In the genomic region with DNA sequence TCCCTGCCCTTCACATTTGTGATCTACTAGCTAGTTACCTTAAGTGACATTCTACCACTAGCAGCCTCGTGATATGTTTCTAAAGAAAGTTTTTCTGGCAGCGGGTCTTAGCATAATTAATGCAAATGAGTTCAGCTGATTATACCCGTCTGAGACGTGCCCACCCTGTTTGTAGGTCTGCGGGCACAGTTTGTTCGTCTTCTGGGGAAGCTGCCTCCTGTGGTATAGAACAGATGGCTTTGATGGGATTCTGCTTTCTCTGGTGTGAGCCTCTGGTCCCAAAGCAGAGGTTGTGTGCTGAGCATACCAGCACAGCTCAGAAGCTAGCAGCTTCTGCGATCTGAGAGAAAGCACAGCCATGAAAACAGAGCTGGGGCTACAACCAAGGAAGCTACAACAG, we compare ENCODE assay signal across 15 mouse cellular contexts.
DNase-seq lines count a peak whose midpoint lies in the region; ATAC-seq lines count a peak whose summit lies in the region.
"Had no signal": no experiment of that assay in that cellular context is flagged by ENCODE, and none has a peak within 500 bp of the region (broad histone marks: within the 10 kb centered on the region; RNA-seq: fewer than 3 reads in every experiment).

No protein-coding gene starts in this region.

- H3K27ac ChIP-seq in hindbrain, embryonic 15.5 days (replicated peaks), result no peak overlapping the region
- H3K27ac ChIP-seq in hindbrain, embryonic 12.5 days, result no peak overlapping the region
- no peak overlapping the region for H3K27ac ChIP-seq in midbrain, embryonic 16.5 days (ENCODE audit: low read length)
- no peak overlapping the region for H3K27ac ChIP-seq in midbrain, embryonic 15.5 days
- H3K27ac ChIP-seq in forebrain, embryonic 15.5 days (replicated peaks), result no peak overlapping the region
- H3K27ac ChIP-seq in neural tube, embryonic 15.5 days (replicated peaks), result no peak overlapping the region
- H3K27ac ChIP-seq: embryonic facial prominence, embryonic 12.5 days; heart, embryonic 13.5 days; limb, embryonic 15.5 days had no signal

- H3K4me1 ChIP-seq in hindbrain, embryonic 15.5 days (replicated peaks), result no peaks in the 10 kb centered on the region
- H3K4me1 ChIP-seq in hindbrain, embryonic 12.5 days, result no peaks in the 10 kb centered on the region
- H3K4me1 ChIP-seq in midbrain, embryonic 16.5 days (ENCODE audit: control insufficient read depth, insufficient read depth, low read length), result no peaks in the 10 kb centered on the region
- H3K4me1 ChIP-seq in midbrain, embryonic 15.5 days, result no peaks in the 10 kb centered on the region
- peaks cover 8% of the 10 kb centered on the region for H3K4me1 ChIP-seq in forebrain, embryonic 15.5 days
- H3K4me1 ChIP-seq in neural tube, embryonic 15.5 days, result no peaks in the 10 kb centered on the region
- H3K4me1 ChIP-seq: embryonic facial prominence, embryonic 12.5 days; limb, embryonic 15.5 days had no signal

- H3K4me2 ChIP-seq in hindbrain, embryonic 15.5 days, result no peak overlapping the region
- no peak overlapping the region for H3K4me2 ChIP-seq in hindbrain, embryonic 12.5 days (replicated peaks)
- H3K4me2 ChIP-seq in midbrain, embryonic 16.5 days (ENCODE audit: low read length), result no peak overlapping the region
- no peak overlapping the region for H3K4me2 ChIP-seq in midbrain, embryonic 15.5 days
- H3K4me2 ChIP-seq in forebrain, embryonic 15.5 days (replicated peaks), result no peak overlapping the region
- H3K4me2 ChIP-seq in neural tube, embryonic 15.5 days, result no peak overlapping the region
- H3K4me2 ChIP-seq: embryonic facial prominence, embryonic 12.5 days; heart, embryonic 13.5 days; limb, embryonic 15.5 days had no signal

- H3K9me3 ChIP-seq in hindbrain, embryonic 15.5 days, result no peaks in the 10 kb centered on the region
- H3K9me3 ChIP-seq in hindbrain, embryonic 12.5 days (replicated peaks), result no peaks in the 10 kb centered on the region
- no peaks in the 10 kb centered on the region for H3K9me3 ChIP-seq in midbrain, embryonic 16.5 days (replicated peaks; ENCODE audit: control insufficient read depth, low read length, poor library complexity, severe bottlenecking)
- no peaks in the 10 kb centered on the region for H3K9me3 ChIP-seq in midbrain, embryonic 15.5 days
- H3K9me3 ChIP-seq in forebrain, embryonic 15.5 days, result no peaks in the 10 kb centered on the region
- no peaks in the 10 kb centered on the region for H3K9me3 ChIP-seq in neural tube, embryonic 15.5 days (replicated peaks)
- H3K9me3 ChIP-seq: embryonic facial prominence, embryonic 12.5 days; G1E; heart, embryonic 13.5 days; limb, embryonic 15.5 days had no signal

- no peak overlapping the region for H3K4me3 ChIP-seq in hindbrain, embryonic 15.5 days
- H3K4me3 ChIP-seq in hindbrain, embryonic 12.5 days, result no peak overlapping the region
- H3K4me3 ChIP-seq in midbrain, embryonic 16.5 days (ENCODE audit: low read depth, low read length), result no peak overlapping the region
- no peak overlapping the region for H3K4me3 ChIP-seq in midbrain, embryonic 15.5 days
- H3K4me3 ChIP-seq in forebrain, embryonic 15.5 days, result no peak overlapping the region
- H3K4me3 ChIP-seq in neural tube, embryonic 15.5 days (replicated peaks), result no peak overlapping the region
- H3K4me3 ChIP-seq: embryonic facial prominence, embryonic 12.5 days; heart, embryonic 13.5 days; limb, embryonic 15.5 days; myocyte had no signal

- no peaks in the 10 kb centered on the region for H3K36me3 ChIP-seq in hindbrain, embryonic 15.5 days
- no peaks in the 10 kb centered on the region for H3K36me3 ChIP-seq in hindbrain, embryonic 12.5 days
- H3K36me3 ChIP-seq in midbrain, embryonic 16.5 days (ENCODE audit: control insufficient read depth, insufficient read depth, low read length), result no peaks in the 10 kb centered on the region
- H3K36me3 ChIP-seq in midbrain, embryonic 15.5 days (replicated peaks), result no peaks in the 10 kb centered on the region
- H3K36me3 ChIP-seq in forebrain, embryonic 15.5 days, result no peaks in the 10 kb centered on the region
- H3K36me3 ChIP-seq in neural tube, embryonic 15.5 days, result no peaks in the 10 kb centered on the region
- H3K36me3 ChIP-seq: embryonic facial prominence, embryonic 12.5 days; G1E; limb, embryonic 15.5 days had no signal

- 39% methylated on average over 7 of the region's 7 CpGs for WGBS in hindbrain, embryonic 15.5 days
- WGBS in hindbrain, embryonic 12.5 days, result 55% methylated on average over 7 of the region's 7 CpGs
- whole genome bisulfite sequencing in midbrain, embryonic 16.5 days, result 30% methylated on average over 7 of the region's 7 CpGs
- 33% methylated on average over 7 of the region's 7 CpGs for WGBS in midbrain, embryonic 15.5 days
- 15% methylated on average over 7 of the region's 7 CpGs for WGBS in forebrain, embryonic 15.5 days
- 43% methylated on average over 7 of the region's 7 CpGs for WGBS in neural tube, embryonic 15.5 days

- no peak overlapping the region for H3K9ac ChIP-seq in hindbrain, embryonic 15.5 days
- no peak overlapping the region for H3K9ac ChIP-seq in hindbrain, embryonic 12.5 days
- H3K9ac ChIP-seq in midbrain, embryonic 16.5 days (ENCODE audit: low read depth, low read length), result no peak overlapping the region
- no peak overlapping the region for H3K9ac ChIP-seq in midbrain, embryonic 15.5 days
- no peak overlapping the region for H3K9ac ChIP-seq in forebrain, embryonic 15.5 days (replicated peaks)
- no peak overlapping the region for H3K9ac ChIP-seq in neural tube, embryonic 15.5 days (replicated peaks)
- H3K9ac ChIP-seq: embryonic facial prominence, embryonic 12.5 days; heart, embryonic 13.5 days; limb, embryonic 15.5 days had no signal

- ATAC-seq in hindbrain, embryonic 15.5 days (ENCODE audit: low FRiP score, low read depth), result peak; percentile 65; the same call in 1 of the 2 replicates
- no peak; the same call in 1 of the 2 replicates for ATAC-seq in hindbrain, embryonic 12.5 days (ENCODE audit: low FRiP score)
- peak; percentile 14; the same call in 1 of the 2 replicates for ATAC-seq in midbrain, embryonic 16.5 days
- ATAC-seq in midbrain, embryonic 15.5 days (replicated peaks), result no peak
- ATAC-seq in forebrain, embryonic 15.5 days (replicated peaks), result peak; percentile 87
- 0 out of 2 replicates have a peak, but pooled peaks have one; percentile 38 for ATAC-seq in neural tube, embryonic 15.5 days (ENCODE audit: low FRiP score)

- no peak for DNase-seq in testis, postnatal 14 days (ENCODE audit: low spot score)
- DNase-seq: adrenal gland, postnatal 10 days; cerebellum, postnatal 14 days; lung, adult 2 months had no signal

- H3K27me3 ChIP-seq in hindbrain, embryonic 15.5 days, result no peaks in the 10 kb centered on the region
- no peaks in the 10 kb centered on the region; the same call in 1 of the 2 replicates for H3K27me3 ChIP-seq in hindbrain, embryonic 12.5 days
- no peaks in the 10 kb centered on the region for H3K27me3 ChIP-seq in midbrain, embryonic 16.5 days (ENCODE audit: control insufficient read depth, insufficient read depth, low read depth, low read length)
- no peaks in the 10 kb centered on the region for H3K27me3 ChIP-seq in midbrain, embryonic 15.5 days (replicated peaks)
- H3K27me3 ChIP-seq in forebrain, embryonic 15.5 days, result no peaks in the 10 kb centered on the region
- no peaks in the 10 kb centered on the region for H3K27me3 ChIP-seq in neural tube, embryonic 15.5 days (replicated peaks)
- H3K27me3 ChIP-seq: embryonic facial prominence, embryonic 12.5 days; heart, embryonic 13.5 days; limb, embryonic 15.5 days had no signal

Comparison
In these comparisons a context has a peak if more than half of its experiments do, and no peak if none do; other contexts are left out.
1. ATAC-seq: peak in hindbrain, embryonic 15.5 days (single experiment), midbrain, embryonic 16.5 days (single experiment), forebrain, embryonic 15.5 days (single experiment) and neural tube, embryonic 15.5 days (single experiment); none in hindbrain, embryonic 12.5 days (single experiment) and midbrain, embryonic 15.5 days (single experiment).